Mouse (Mus musculus): Measurements from ENCODE around the gene Siglech. TPM values are rescaled to one million over a fixed set of nuclear protein-coding genes. Genes with fewer than 3 reads are reported as not detected.
A peak's percentile ranks its signal among the peaks of the same experiment; 100 is the strongest.
"Not testable (repeated sequence)": the region's sequence is repeated elsewhere in the genome, so short reads cannot be mapped to it uniquely, and the experiment has no call there.

Gene Siglech
- polyA plus RNA-seq, 1 experiment from 2014 or later: not detected

- no peak for TF ChIP-seq CTCF (IDR thresholded peaks at IDR 0.05)
- DNase-seq (ENCODE audit: low read depth, low spot score) (no peak), ATAC-seq (no peak)
- ChIA-PET CTCF (interaction anchor here (0.9 kb wide), 1 partner anchor 9 kb away, joined by 3 read pairs; the partner anchor contains the start of gene Tubgcp5), POLR2A (no interaction called here)
- H3K27me3 ChIP-seq: no peaks in the 10 kb centered on the region
- in situ Hi-C loops (cut with MboI; ENCODE audit: low pct_unique_long_range_greater_than_20kb): no loop called here
Observed at GRCm38 (mm10) chr7:55784580-55784979, 16.6 kb downstream of the Siglech start.

GRCm38 (mm10) chr7:55790586-55790985, 22.6 kb downstream of the Siglech start:
- DNase-seq (ENCODE audit: low read depth, low spot score); CTCF ChIA-PET; POLR2A ChIA-PET; H3K27me3 ChIP-seq; in situ Hi-C loops (cut with MboI; ENCODE audit: low pct_unique_long_range_greater_than_20kb); ATAC-seq: not testable (repeated sequence)

GRCm38 (mm10) chr7:55792280-55792679, 24.3 kb downstream of the Siglech start:
- DNase-seq (ENCODE audit: low read depth, low spot score) (no peak), ATAC-seq (no peak)
- ChIA-PET CTCF (no interaction called here), POLR2A (no interaction called here)
- no peaks in the 10 kb centered on the region for H3K27me3 ChIP-seq
- in situ Hi-C loops (cut with MboI; ENCODE audit: low pct_unique_long_range_greater_than_20kb): no loop called here
- TF ChIP-seq CTCF (IDR thresholded peaks at IDR 0.05): no peak

- ATAC-seq (peak; percentile 7), DNase-seq (ENCODE audit: low read depth, low spot score) (no peak)
- ChIA-PET CTCF (interaction anchor here (0.8 kb wide), 1 partner anchor 9 kb away, joined by 3 read pairs; no protein-coding TSS in a partner anchor), POLR2A (no interaction called here)
- in situ Hi-C loops (cut with MboI; ENCODE audit: low pct_unique_long_range_greater_than_20kb): no loop called here
- no peak for TF ChIP-seq CTCF (IDR thresholded peaks at IDR 0.05)
- no peaks in the 10 kb centered on the region for H3K27me3 ChIP-seq
Observed at GRCm38 (mm10) chr7:55793236-55793951, 25.4 kb downstream of the Siglech start.

GRCm38 (mm10) chr7:55793952-55794603, 26.1 kb downstream of the Siglech start, which contains the start of gene Tubgcp5:
TSS of gene Tubgcp5 (plus strand) at chr7:55794154.
- in situ Hi-C loops (cut with MboI; ENCODE audit: low pct_unique_long_range_greater_than_20kb): no loop called here
- ATAC-seq (peak; percentile 100), DNase-seq (ENCODE audit: low read depth, low spot score) (peak; percentile 86)
- POLR2A ChIA-PET: no interaction called here
- TF ChIP-seq CTCF (IDR thresholded peaks at IDR 0.05): no peak
- H3K27me3 ChIP-seq: no peaks in the 10 kb centered on the region
- CTCF ChIA-PET: interaction anchor here (0.8 kb wide), 1 partner anchor 9 kb away, joined by 3 read pairs; no protein-coding TSS in a partner anchor

- POLR2A ChIA-PET: no interaction called here
- CTCF ChIA-PET: no interaction called here
- in situ Hi-C loops (cut with MboI; ENCODE audit: low pct_unique_long_range_greater_than_20kb): no loop called here
- TF ChIP-seq CTCF (IDR thresholded peaks at IDR 0.05): no peak
- H3K27me3 ChIP-seq: no peaks in the 10 kb centered on the region
- ATAC-seq (no peak), DNase-seq (ENCODE audit: low read depth, low spot score) (no peak)
Observed at GRCm38 (mm10) chr7:55799981-55800380, 32.0 kb downstream of the Siglech start.

GRCm38 (mm10) chr7:55809967-55810366, 42.0 kb downstream of the Siglech start:
- DNase-seq (ENCODE audit: low read depth, low spot score) (no peak), ATAC-seq (no peak)
- POLR2A ChIA-PET: no interaction called here
- CTCF ChIA-PET: no interaction called here
- no peak for TF ChIP-seq CTCF (IDR thresholded peaks at IDR 0.05)
- in situ Hi-C loops (cut with MboI; ENCODE audit: low pct_unique_long_range_greater_than_20kb): no loop called here
- H3K27me3 ChIP-seq: no peaks in the 10 kb centered on the region

- CTCF ChIA-PET: no interaction called here
- no peaks in the 10 kb centered on the region for H3K27me3 ChIP-seq
- ATAC-seq (no peak), DNase-seq (ENCODE audit: low read depth, low spot score) (no peak)
- TF ChIP-seq CTCF (IDR thresholded peaks at IDR 0.05): no peak
- POLR2A ChIA-PET: no interaction called here
- in situ Hi-C loops (cut with MboI; ENCODE audit: low pct_unique_long_range_greater_than_20kb): no loop called here
Observed at GRCm38 (mm10) chr7:55824468-55824867, 56.5 kb downstream of the Siglech start.

GRCm38 (mm10) chr7:55827551-55827950, 59.6 kb downstream of the Siglech start:
- ChIA-PET POLR2A (no interaction called here), CTCF (interaction anchor here (1.2 kb wide), 1 partner anchor 68 kb away, joined by 3 read pairs; no protein-coding TSS in a partner anchor)
- no peaks in the 10 kb centered on the region for H3K27me3 ChIP-seq
- ATAC-seq (no peak), DNase-seq (ENCODE audit: low read depth, low spot score) (no peak)
- TF ChIP-seq CTCF (IDR thresholded peaks at IDR 0.05): no peak
- in situ Hi-C loops (cut with MboI; ENCODE audit: low pct_unique_long_range_greater_than_20kb): no loop called here

Other genes starting within 250 kb of the Siglech start
- 21.6 TPM for gene Tubgcp5, start 26.0 kb downstream of the Siglech start, polyA plus RNA-seq (2021)
- gene Cyfip1, start 73.6 kb downstream of the Siglech start, polyA plus RNA-seq (2021): 81.0 TPM
- gene Nipa2, start 194.3 kb downstream of the Siglech start, polyA plus RNA-seq (2021): 57.4 TPM

Measured in Patski (cell line).